Mouse (Mus musculus) spleen, adult 18-20 months (tissue): Measurements from ENCODE around the gene Stambp.
A peak's percentile ranks its signal among the peaks of the same experiment; 100 is the strongest.

Source experiments
- DNase-seq, 2 experiments: peaks; one replicate each; pipeline ENCODE4 v3.0.0; 2022; ENCODE audit warnings: mixed read lengths in 2 of 2

The Stambp gene

GRCm38 (mm10) chr6:83568901-83569862, 3.3 kb downstream of the Stambp start:
- no peak for DNase-seq

GRCm38 (mm10) chr6:83555972-83556371, 16.6 kb downstream of the Stambp start:
- no peak for DNase-seq

GRCm38 (mm10) chr6:83548346-83548745, 24.2 kb downstream of the Stambp start:
- DNase-seq, result no peak

GRCm38 (mm10) chr6:83545778-83546177, 26.8 kb downstream of the Stambp start:
- no peak for DNase-seq

GRCm38 (mm10) chr6:83541756-83542456, 30.6 kb downstream of the Stambp start:
- DNase-seq, result no peak

- DNase-seq, result no peak
Measured at GRCm38 (mm10) chr6:83540017-83540416, 32.5 kb downstream of the Stambp start.

GRCm38 (mm10) chr6:83536795-83537059, 35.8 kb downstream of the Stambp start:
- no peak for DNase-seq

- no peak for DNase-seq
Measured at GRCm38 (mm10) chr6:83536028-83536794, 36.3 kb downstream of the Stambp start, which contains the start of gene Actg2. Gene Actg2 (minus strand): TSS chr6:83536265.

GRCm38 (mm10) chr6:83532608-83533007, 39.9 kb downstream of the Stambp start:
- no peak for DNase-seq

GRCm38 (mm10) chr6:83523194-83523593, 49.3 kb downstream of the Stambp start:
- DNase-seq, result no peak

GRCm38 (mm10) chr6:83521784-83522183, 50.7 kb downstream of the Stambp start:
- DNase-seq, result no peak

GRCm38 (mm10) chr6:83518637-83519036, 53.9 kb downstream of the Stambp start:
- no peak for DNase-seq

GRCm38 (mm10) chr6:83515172-83515571, 57.4 kb downstream of the Stambp start:
- no peak for DNase-seq

- peak; percentile 30 to 74 for DNase-seq
Measured at GRCm38 (mm10) chr6:83512495-83512894, 60.0 kb downstream of the Stambp start.

- DNase-seq, result no peak
Measured at GRCm38 (mm10) chr6:83510210-83510609, 62.3 kb downstream of the Stambp start.

- no peak for DNase-seq
Measured at GRCm38 (mm10) chr6:83509442-83509841, 63.1 kb downstream of the Stambp start.

- no peak for DNase-seq
Measured at GRCm38 (mm10) chr6:83507168-83507546, 65.4 kb downstream of the Stambp start.

GRCm38 (mm10) chr6:83506258-83507167, 66.0 kb downstream of the Stambp start, which contains the start of gene Dguok:
Gene Dguok (minus strand): TSS chr6:83506969.
- peak; percentile 88 to 96 for DNase-seq

GRCm38 (mm10) chr6:83505554-83505953, 67.0 kb downstream of the Stambp start:
- no peak for DNase-seq

GRCm38 (mm10) chr6:83503361-83503760, 69.2 kb downstream of the Stambp start:
- DNase-seq, result no peak

- DNase-seq, result no peak
Measured at GRCm38 (mm10) chr6:83502656-83503055, 69.9 kb downstream of the Stambp start.
